Mouse (Mus musculus): Measurements from ENCODE around the gene Shld2. TPM values are rescaled to one million over a fixed set of nuclear protein-coding genes. Genes with fewer than 3 reads are reported as not detected.

The Shld2 gene
- polyA plus RNA-seq, 1 experiment from 2014 or later: 5.4 TPM

DNA sequence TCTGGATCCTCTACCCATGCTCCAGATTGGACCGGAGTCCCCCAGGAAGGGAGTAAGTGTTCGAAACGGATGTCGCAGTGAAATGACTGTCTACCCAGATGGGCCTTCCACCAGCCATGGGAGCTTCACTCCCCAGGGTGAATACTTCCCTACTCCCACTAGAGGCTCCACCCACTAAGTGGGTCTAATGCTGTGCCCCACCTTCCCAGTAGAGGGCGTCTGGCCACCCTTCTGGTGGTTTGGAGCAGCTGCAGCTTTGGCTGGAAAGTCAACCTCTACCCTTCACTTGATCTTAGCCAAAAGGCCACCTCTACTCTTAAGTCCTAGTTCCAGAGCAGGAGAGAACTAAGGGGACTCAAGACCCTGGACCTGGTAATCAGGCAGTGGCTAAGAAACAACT lies 121.7 kb downstream of the Shld2 start:
- no peaks in the 10 kb centered on the region for H3K27me3 ChIP-seq (replicated peaks)
- peaks cover 15% of the 10 kb centered on the region for H3K36me3 ChIP-seq
- H3K27ac ChIP-seq (replicated peaks): no peak overlapping the region
- H3K9me3 ChIP-seq (replicated peaks): no peaks in the 10 kb centered on the region
- H3K4me1 ChIP-seq: peaks cover 7% of the 10 kb centered on the region; the same call in 1 of the 2 replicates
- H3K4me3 ChIP-seq (replicated peaks): no peak overlapping the region
- ATAC-seq (ENCODE audit: low FRiP score): no peak
- 70% methylated on average over 5 of the region's 5 CpGs for WGBS
- no peak overlapping the region for H3K9ac ChIP-seq (replicated peaks)
- H3K4me2 ChIP-seq: no peak overlapping the region

Other genes starting within 250 kb of the Shld2 start
- 0.41 and 3.7 TPM in 2 replicates for gene Anxa8, start 224.5 kb downstream of the Shld2 start, polyA plus RNA-seq (2015; fragmentation: Nextera tagmentation; extraction: Ambion mirVana)
- 0.49 and 0.69 TPM in 2 replicates for gene A630023A22Rik, start 207.7 kb downstream of the Shld2 start, polyA plus RNA-seq (2015; fragmentation: Nextera tagmentation; extraction: Ambion mirVana)
- 0.17 and 0.42 TPM in 2 replicates for gene Npy4r, start 158.0 kb downstream of the Shld2 start, polyA plus RNA-seq (2015; fragmentation: Nextera tagmentation; extraction: Ambion mirVana)
- gene Gprin2, start 108.8 kb downstream of the Shld2 start, polyA plus RNA-seq (2015; fragmentation: Nextera tagmentation; extraction: Ambion mirVana): 4.3 and 5.3 TPM in 2 replicates
- gene Syt15, start 90.9 kb downstream of the Shld2 start, polyA plus RNA-seq (2015; fragmentation: Nextera tagmentation; extraction: Ambion mirVana): 0.87 and 1.2 TPM in 2 replicates
- 129 and 134 TPM in 2 replicates for gene Glud1, start 234 bp upstream of the Shld2 start, polyA plus RNA-seq (2015; fragmentation: Nextera tagmentation; extraction: Ambion mirVana)
- 0.72 TPM in 1 of 2 replicates, not detected in the other for gene Fam25c, start 44.9 kb upstream of the Shld2 start, polyA plus RNA-seq (2015; fragmentation: Nextera tagmentation; extraction: Ambion mirVana)
- gene Sncg, start 64.3 kb upstream of the Shld2 start, polyA plus RNA-seq (2015; fragmentation: Nextera tagmentation; extraction: Ambion mirVana): 354 and 420 TPM in 2 replicates
- 3.3 and 4.6 TPM in 2 replicates for gene Mmrn2, start 65.0 kb upstream of the Shld2 start, polyA plus RNA-seq (2015; fragmentation: Nextera tagmentation; extraction: Ambion mirVana)
- 19.0 and 23.4 TPM in 2 replicates for gene Bmpr1a, start 192.8 kb upstream of the Shld2 start, polyA plus RNA-seq (2015; fragmentation: Nextera tagmentation; extraction: Ambion mirVana)
- gene 9230112D13Rik, start 212.3 kb upstream of the Shld2 start, polyA plus RNA-seq (2015; fragmentation: Nextera tagmentation; extraction: Ambion mirVana): not detected in 2 replicates